Mouse (Mus musculus): Measurements from ENCODE around the gene Wdr46.

GRCm38 (mm10) chr17:33935422-33936055 lies 4.9 kb upstream of the Wdr46 start:
- no peak for TF ChIP-seq CTCF (IDR thresholded peaks at IDR 0.05; ENCODE audit: extremely low read depth, insufficient read length, insufficient replicate concordance, low read depth, low read length)
- TF ChIP-seq POLR2A (IDR thresholded peaks at IDR 0.05; ENCODE audit: low read depth, low read length): no peak
